Mouse (Mus musculus): ENCODE measurements around the gene Oprm1.

DNA sequence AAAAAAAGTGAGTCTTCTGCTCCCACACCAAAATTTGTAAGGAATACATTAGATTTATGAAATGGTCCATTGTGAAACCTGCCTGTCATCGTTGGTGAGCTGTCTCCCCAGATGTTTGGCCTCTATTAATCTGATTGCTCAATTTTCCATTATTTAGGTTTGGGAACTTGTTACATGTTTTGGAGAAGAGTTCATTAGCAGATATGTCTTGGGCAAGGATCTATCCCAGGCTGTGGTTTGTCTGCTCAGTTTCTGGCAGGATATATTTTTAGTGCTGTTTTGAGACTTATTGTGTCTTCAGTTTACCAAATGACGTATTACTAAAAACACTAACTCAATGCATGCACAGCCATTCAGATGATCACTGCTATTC is 289.6 kb downstream of the Oprm1 start:
- TF ChIP-seq CTCF (IDR thresholded peaks at IDR 0.05; ENCODE audit: borderline replicate concordance, insufficient read depth, low read depth, low read length) (no peak), POLR2A (IDR thresholded peaks at IDR 0.05; ENCODE audit: borderline replicate concordance, insufficient read depth, low read length) (no peak)
